Mouse (Mus musculus) right cerebral cortex, adult 2 months (tissue): ENCODE results near the gene Tmem169.

ENCODE experiments used
- DNase-seq, 2 experiments: peaks; one replicate each; pipeline ENCODE4 v3.0.0; 2021 to 2022; ENCODE audit warnings: low spot score in 2 of 2

Tmem169 gene

DNA sequence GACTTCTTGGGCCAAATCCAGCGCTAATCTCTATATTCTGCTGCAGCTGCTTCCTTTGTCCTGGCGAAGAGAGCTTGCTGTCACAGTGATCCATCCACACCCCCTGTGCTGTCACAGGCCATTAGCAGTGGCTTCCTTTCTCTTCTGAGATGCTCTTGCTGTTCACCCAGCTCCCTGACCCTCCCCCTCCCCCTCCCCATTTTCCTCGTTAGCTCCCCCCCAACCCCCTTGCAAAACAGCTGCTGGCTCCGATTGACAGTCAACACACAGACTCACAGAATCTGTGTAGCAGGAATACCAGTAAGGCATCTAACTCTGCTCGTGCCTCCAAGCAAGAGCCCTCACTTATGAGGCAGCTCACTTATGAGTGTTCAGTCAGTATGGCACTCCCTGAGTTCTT lies 2.7 kb downstream of the Tmem169 start:
- no peak for DNase-seq

DNA sequence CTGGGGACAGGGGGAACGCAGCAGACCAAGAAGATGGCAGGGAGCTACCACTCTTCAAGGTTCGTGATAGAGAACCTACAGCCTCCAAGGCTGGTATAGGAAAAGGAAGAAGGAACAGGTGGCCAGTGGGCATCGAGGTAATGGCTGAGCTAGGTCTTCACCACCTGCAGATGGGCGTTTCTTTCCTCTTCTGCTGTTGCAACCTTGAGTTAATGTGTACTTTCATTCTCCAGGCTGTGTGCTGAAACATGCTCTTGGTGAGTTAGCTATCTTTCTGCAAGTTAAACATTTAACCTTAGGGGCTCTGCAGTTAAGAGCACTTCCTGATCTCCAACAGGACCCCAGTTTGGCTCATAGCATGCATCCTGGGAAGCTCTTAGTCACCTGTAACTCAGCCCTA lies 3.7 kb downstream of the Tmem169 start:
- no peak for DNase-seq

DNA sequence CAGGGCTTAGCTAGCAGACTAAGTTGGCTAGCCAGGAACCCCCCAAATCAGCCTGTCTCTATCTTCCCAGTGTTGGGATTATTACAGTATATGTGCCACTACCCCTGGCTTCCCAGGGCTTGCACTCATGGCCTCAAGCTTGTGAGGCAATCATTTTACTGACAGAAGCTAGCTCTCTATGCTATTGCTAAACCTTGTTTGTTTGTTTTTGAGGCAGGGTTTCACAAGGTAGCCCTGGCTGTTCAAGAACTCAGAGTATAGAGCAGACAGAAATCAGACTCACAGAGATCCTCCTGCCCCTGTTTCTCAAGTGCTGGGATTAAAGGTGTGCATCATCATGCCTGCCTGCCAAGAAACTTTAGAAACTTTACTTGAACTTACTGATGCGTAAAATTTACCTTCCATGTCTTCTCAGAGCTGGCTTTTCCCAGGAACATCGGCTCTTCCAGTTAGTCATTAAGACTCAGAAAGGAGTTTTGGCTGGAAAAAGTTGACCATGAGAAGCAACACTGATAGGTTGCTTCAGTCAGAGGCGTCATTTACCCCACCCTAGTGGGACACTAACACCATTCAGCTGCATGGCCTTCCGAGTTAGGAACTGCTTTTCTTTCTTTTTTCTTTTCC lies 4.5 kb downstream of the Tmem169 start:
- no peak for DNase-seq

DNA sequence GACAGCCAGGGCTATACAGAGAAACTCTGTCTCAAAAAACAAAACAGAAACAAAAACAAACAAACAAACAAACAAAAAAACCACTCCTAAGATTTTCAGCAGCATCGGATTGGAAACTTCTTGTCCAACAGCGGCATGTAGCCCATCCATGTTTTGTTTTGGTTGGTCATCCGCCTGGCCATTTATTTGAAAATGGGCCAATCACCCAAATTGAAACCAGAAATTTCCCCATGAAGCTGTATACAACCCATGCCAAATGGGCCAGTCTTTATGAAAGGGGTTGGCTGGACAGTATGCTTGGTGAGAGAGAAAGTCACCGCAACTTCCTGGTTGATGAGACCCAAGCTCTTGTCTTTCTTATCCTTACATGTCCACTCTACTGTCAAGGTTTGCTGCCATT lies 6.7 kb downstream of the Tmem169 start:
- no peak for DNase-seq

DNA sequence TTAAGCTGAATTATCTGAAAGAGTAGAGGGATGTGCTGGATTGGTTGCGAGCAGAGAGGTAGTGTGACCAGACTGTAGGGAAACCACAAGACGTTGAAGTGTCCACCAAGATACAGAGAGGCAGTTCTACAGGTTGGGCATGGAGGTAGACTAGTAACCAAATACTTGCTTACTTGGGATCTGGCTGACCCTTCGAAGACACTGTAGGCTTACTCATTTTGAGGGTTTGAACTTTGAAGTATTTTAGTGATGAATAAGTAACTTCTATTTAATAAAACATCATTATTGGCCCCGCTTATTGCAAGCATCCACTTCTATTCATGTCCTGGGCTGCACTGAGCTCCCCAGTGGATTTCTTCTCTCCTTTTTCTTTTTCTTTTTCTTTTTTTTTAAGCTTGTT lies 7.3 kb downstream of the Tmem169 start:
- no peak for DNase-seq

DNA sequence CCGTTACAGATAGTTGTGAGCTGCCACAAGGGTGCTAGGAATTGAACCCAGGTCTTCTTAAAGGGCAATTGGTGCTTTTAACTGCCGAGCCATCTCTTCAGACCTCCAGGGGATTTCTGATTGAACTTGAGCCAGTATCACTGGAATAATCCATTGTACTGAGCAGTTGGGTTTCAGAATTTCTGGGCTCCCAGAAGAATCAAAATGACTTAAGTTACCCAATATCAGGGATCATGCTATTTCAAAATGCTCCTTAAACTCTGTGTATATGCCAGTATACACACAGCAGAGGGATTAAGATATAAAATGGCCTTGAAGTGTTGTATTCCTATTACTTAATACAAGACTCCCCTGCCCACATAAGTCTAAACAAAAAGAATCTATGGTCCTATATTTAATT lies 7.8 kb downstream of the Tmem169 start:
- DNase-seq, result no peak

DNA sequence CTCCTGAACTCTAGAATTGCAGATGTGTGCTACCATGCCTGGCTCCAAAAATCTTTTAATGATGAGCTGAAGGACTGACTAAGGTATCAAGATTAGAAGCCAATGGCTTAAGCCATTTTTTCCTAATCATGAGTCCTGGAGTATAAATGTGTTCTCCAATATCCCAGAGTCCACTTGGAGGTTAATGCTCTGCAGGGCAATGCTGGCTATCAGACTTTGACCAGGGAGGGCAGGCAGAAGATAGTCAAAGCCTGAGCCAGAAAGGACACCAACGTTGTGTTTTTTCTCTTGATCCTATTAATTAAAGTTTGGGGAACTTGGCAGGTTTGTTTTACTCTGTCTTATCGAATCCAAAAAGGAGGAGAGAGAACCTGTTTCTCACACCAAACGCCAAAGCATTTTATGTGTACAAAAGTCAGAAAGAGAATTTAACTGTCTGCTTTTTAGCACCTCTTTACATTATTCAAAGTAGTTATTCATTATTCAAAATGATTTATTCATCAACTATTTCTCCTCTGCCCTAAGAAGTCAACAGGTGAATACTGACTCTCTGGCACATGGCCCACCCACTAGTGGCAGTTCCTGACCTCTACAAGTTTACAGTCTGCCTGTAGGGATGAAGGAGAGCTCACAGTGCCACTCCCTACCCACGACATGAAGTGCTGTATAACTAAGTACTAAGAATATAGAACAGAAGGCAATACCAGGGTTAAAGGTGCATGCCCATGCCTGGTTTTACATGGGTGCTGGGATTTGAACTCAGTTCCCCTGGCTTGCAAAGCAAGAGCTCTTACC lies 9.9 kb downstream of the Tmem169 start:
- DNase-seq, result no peak

DNA sequence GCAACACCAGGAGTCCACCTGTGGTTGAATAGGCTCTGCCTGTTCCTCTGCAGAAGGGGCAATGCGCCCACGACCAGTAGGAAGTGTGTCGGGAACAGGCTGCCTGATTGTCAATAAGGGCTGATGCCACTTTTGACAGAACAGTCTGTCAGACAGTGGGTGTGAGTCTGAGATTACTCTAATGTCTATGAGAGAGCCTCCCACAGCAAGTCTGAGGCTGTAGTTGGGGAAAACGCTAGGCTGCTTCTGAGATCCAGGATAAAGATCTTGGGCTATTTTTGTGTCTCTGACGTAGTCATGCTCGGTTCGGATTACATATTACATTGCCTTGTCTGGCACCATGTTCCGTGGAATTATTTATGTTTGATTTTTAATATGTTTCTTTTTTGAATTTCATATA lies 11.6 kb downstream of the Tmem169 start:
- DNase-seq, result peak in 1 of 2 experiments; percentile 16

DNA sequence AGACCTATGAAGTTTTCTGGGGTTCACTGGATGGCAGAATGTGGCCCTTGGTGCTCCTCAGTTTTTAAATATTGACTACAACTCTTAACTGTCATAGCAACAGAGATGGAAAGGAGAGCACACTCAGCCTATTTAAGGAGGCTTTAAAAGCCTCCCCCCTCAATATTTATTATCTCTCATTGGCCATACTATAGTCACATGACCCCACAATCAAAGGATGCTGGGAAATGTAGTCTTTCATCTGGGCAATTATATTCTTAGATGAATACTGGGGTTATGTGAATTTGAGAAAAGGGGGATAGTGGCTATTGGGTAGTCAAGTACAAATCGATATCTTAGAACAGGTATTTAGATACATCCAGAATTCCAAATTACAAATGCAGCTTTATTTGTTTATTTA lies 17.7 kb downstream of the Tmem169 start:
- no peak for DNase-seq

DNA sequence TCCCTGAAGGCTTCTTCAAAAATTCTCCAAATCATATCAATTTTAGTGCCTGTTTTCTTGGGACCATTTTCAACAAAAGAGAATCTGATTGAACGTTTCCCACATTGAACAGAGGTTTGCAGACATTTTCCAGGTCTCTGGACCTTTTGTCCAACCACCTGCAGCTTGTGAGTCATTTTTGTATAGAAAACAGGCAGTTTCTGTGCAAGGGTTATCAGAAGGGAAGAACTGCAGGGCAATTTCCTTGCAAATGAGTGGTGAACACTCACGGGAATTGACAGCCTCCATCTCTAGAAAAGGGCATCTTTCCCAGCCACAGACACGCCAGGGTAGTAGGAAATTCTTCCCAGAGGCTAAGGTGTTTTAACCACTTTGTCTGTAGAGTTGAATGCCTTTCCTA lies 22.1 kb downstream of the Tmem169 start:
- no peak for DNase-seq

DNA sequence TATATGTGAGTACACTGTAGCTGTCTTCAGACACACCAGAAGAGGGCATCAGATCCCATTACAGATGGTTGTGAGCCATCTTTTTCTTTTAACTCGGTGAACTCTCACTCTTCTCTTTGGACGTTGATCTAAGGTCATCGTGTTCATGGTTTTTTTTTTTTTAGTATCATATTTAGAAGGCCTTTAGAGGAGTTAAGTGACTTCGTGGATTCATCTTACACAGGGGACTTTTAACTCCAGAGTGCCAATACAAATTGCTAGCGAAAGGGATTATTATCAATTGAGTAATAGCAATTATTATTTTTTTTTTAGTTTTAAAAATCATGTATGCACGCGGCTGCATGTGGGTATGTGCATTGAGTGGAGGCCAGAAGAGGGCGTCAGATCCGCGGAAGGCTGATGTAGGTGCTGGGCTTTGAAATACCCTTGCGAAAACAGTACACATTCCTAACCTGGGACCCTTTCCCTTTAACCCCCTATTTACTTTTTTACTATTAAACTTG lies 22.6 kb downstream of the Tmem169 start:
- peak in 1 of 2 experiments; percentile 31 for DNase-seq

DNA sequence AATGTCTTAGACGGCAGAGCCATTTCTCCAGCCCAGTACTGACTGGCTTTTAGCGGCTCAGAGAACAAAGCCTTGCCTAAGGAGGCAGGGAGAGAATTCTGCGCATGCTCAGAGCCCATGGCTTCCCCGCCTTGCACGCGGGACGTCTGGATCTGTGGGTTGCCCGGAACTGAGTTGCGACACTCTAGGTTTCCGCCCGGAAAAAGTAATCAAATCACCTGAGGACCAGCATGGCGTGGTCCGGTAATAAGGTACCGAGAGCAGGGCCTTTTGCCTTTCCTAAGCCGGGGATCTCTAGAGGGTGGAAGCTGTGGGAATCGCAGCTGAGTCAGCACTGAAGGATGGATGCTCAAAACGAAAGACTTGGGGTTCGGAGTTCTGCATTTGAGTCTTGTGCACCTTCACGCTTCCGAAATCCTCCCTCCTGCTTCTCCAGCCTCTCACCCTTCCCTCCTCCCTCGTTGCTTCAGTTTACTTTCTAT lies 23.2 kb downstream of the Tmem169 start, which contains the start of gene Xrcc5:
Xrcc5 (plus strand) TSS at position 105 of the 482 bp plus-strand sequence.
- peak; percentile 93 for DNase-seq

DNA sequence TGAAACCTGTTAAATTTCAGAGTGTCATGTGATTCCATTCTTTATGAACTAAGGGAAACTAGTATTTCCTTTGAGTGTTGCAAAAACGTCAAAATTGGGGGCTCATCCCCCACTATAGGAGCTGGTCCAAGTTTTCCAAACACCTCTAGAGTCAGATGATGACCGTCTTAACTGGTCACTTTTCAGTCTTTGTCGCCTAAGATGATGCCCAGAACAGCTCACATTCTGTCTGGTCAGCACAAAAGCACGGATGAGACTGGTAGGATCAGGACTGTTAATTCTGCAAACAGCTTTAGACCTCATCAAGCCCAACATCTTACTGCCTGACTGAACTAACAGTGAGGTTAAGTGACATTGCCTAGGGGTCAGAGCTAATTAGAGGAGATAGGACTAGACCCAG lies 24.8 kb downstream of the Tmem169 start:
- DNase-seq, result no peak

DNA sequence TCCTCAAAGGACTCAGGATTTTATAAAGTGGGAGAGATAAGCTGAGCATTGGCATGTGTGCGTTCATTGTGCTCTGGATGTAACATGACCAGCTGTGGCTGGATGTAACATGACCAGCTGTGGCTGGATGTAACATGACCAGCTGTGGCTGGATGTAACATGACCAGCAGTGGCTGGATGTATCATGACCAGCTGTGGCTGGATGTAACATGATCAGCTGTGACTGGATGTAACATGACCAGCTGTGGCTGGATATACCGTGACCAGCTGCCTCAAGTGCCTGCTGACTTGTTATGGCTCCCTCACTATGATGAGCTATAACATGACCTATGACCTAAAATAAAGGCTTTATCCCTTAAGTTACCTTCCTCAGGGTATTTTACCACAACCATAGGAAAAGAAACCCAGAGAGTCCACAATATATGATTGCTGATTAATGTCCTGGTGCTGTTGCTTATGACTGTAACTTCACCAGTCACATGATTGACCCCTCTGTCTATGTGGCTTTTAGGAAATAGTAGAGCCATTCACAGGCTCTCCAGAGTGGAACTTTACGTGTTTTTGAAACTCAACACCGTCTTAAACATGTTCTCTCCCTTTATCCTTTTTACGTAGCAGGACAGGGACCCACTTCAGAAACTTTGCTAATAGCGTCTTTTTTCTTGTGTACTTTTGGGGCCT lies 25.7 kb downstream of the Tmem169 start:
- DNase-seq, result no peak

DNA sequence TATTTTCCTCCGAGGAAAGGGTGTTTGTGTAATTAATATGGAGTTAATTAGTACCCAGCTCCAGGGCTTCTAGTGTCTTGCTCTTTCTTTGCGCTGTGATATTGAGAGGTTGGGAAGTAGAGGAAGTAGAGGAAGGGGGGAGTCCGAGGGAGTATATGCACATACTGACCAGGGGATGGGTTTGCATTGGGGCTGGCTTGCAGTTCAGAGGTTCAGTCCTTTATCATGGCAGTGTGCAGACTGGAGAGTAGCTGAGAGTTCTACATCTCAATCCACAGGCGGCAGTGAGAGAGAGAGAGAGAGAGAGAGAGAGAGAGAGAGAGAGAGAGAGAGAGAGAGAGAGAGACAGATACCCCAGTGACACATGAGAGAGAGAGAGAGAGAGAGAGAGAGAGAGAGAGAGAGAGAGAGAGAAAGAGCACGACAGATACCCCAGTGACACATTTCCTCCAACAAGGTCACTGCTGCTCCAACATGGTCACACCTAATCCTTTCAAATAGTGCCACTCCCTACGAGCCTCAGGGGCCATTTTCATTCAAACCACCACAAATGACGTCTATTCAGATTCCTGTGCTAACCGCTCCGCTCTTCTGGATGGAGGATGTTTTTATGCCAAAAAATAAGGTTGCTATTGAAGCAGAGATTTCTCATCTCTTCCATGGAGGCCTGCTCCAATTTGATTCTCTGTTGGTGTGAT lies 28.7 kb downstream of the Tmem169 start:
- no peak for DNase-seq

DNA sequence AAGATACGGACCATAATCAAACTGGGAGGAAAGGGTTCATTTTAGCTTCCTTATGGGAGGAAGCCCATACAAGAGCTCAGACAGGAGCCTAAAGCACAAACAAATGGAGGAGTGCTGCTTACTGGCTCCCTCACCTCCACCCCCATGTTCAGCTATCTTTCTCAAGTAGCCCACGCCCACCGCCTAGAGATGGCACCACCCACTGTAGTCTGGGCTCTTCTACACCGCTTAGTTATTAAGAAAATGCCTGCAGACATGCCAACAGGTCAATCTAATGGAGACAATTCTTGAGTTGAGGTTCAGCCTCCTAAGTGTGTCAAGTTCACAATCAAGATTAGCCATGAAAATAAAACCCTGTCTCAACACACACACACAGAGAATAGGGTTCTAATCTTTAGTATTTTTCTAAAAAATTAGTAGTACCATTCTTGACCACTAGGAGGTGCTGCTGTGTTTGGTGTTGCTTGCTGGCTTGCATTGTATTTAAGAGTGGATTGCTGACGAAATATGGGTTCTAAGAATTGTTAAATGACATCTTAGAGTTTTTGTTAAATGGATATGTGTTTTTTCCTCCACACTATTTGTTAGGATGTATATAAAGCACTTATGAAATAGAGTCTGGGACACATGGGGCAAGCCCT lies 29.4 kb downstream of the Tmem169 start:
- DNase-seq, result no peak

DNA sequence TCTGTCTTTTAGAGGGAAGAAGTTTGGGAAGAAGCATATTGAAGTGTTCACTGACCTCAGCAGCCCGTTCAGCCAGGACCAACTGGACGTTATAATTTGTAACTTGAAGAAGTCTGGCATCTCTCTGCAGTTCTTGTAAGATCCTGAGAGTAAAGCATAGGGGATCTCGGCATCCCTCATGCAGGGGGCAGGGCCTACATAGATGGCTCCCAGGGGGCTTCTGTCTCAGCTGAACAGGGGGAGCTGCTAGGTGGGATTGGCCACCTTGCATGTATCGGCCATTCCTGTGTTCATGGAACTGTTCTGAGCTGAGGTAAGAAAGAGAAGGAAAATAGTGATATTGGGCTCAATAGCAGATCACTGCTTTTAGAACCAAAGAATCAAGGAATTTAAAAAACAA lies 31.3 kb downstream of the Tmem169 start:
- DNase-seq, result no peak

DNA sequence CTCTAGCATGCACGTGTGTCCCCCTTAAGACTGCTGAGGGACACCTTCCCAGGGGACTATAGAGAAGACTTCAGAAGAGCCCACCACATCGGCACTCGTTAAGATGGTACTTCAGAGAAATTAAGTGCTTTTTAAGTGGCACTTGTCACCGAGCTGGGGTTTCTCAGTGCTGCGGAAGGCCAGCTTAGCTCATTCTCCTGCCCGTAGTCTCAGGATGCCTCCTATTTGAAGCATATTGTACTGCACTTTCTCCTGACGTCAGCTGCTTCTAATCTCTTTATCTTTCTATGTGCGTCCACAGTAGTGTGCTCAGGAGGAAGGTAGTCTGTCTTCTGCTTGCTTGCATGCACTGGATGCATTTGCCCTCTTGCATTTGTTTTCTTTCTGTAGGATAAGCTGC lies 32.2 kb downstream of the Tmem169 start:
- no peak for DNase-seq

DNA sequence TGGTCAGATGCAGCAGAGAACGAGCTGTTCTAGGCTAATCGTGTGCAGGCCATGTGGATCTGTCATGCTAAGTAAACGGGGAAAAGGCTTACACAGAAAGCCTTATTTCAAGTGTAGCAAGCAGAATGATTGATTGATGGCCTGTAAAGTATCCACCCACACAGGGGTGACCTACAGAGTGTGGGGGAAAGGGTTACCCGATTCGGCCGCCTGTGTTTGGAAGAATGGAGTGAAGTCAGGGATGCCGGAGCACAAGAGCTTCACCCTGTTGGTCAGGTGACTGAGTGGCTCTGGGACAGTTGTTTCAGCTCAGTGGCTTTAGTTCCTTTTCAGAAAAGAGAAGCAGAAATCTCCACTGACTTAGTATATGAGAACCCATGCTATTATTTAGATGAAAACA lies 32.7 kb downstream of the Tmem169 start:
- DNase-seq, result no peak

DNA sequence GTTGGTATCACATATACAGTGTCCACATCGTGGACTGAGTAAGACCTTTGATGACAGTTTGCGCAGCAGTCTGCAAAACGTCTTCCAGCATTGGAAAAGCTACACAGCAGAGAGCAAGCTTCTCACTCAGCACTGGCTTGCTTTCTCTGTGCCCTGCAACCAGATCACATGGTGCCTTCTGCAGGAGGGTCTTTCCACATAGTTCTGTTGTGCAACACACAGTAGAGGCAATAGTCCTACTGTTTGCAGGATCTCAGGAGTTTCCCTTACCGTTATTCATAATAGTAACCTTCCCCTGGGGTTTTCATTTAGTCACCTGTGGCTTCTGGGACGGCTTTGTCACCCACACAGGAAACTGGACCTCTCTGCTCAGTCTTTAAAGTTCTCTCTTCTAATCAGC lies 36.6 kb downstream of the Tmem169 start:
- no peak for DNase-seq

DNA sequence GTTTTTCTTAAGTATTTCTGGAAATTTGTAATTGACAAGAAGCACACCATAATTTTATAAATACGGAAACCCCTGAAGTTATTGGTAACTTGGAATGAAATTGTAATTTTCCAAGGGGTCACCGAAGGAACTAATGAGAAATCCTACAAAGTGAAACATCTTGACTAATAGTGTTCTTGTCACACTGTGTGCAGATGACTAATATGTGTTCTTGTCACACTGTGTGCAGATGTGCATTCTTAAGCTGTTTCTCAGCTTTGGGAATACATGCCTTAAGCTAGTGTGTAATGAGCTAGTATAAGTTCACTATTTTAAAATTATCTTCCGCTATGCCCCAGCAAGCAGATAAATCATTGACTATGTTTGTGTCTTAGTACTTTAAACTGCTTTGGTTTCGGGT lies 39.1 kb downstream of the Tmem169 start:
- no peak for DNase-seq
